Mouse (Mus musculus) ES-E14 (cell line): ENCODE results near the gene Dnah6. TPM values are rescaled to one million over a fixed set of nuclear protein-coding genes. Genes with fewer than 3 reads are reported as not detected.

ENCODE experiments used
- DNase-seq: peaks from one replicate; pipeline ENCODE4 v3.0.0-alpha.2; 2013; ENCODE audit warnings: low read depth, low spot score
- H3K27ac ChIP-seq: 2 replicates; pipeline ENCODE4 v1.5.1; 2012; ENCODE audit warnings: low read depth, mild to moderate bottlenecking, low read length, moderate library complexity, mixed read lengths; ENCODE audit not compliant: poor library complexity, insufficient read depth, severe bottlenecking
- H3K36me3 ChIP-seq: 2 replicates; pipeline ENCODE4 v1.6.1; 2012; ENCODE audit warnings: mild to moderate bottlenecking, low read length, moderate library complexity, mixed read lengths; ENCODE audit not compliant: control insufficient read depth, poor library complexity, insufficient read depth, severe bottlenecking
- H3K4me1 ChIP-seq, 2 experiments: fragments of 150-350 bp in 1 of 2; sonication (generic) in 1 of 2; 2 replicates each; pipeline ENCODE4 v1.6.1; 2012; ENCODE audit warnings: low read length in 2 of 2, mild to moderate bottlenecking in 1 of 2, mixed read lengths in 1 of 2; ENCODE audit not compliant: control insufficient read depth in 2 of 2, insufficient read depth in 2 of 2, poor library complexity in 1 of 2
- H3K4me3 ChIP-seq, 2 experiments: fragments of 150-350 bp in 1 of 2; sonication (generic) in 1 of 2; 2 replicates each; pipeline ENCODE4 v1.5.1; 2012; ENCODE audit warnings: low read length in 2 of 2, low read depth in 1 of 2, mild to moderate bottlenecking in 1 of 2, mixed read lengths in 1 of 2; ENCODE audit not compliant: insufficient read depth in 1 of 2, poor library complexity in 1 of 2, severe bottlenecking in 1 of 2
- H3K9ac ChIP-seq: 2 replicates; pipeline ENCODE4 v1.6.1; 2012; ENCODE audit warnings: low read depth, mild to moderate bottlenecking, low read length, mixed read lengths; ENCODE audit not compliant: poor library complexity, insufficient read depth, severe bottlenecking
- H3K9me3 ChIP-seq: fragments of 150-350 bp; sonication (generic); 2 replicates; pipeline ENCODE4 v1.6.1; 2012; ENCODE audit warnings: low read depth, mild to moderate bottlenecking, low read length; ENCODE audit not compliant: control insufficient read depth, insufficient read depth
- CHD2 ChIP-seq: IDR thresholded peaks from 2 replicates; pipeline ENCODE4 v1.6.1; 2014; ENCODE audit warnings: mild to moderate bottlenecking, low read depth, low read length, inconsistent platforms
- HCFC1 ChIP-seq: IDR thresholded peaks from 2 replicates; pipeline ENCODE4 v1.6.1; 2012; ENCODE audit warnings: low read length, inconsistent platforms, borderline replicate concordance; ENCODE audit not compliant: insufficient read depth
- MAFK ChIP-seq: IDR thresholded peaks from 2 replicates; pipeline ENCODE4 v1.6.1; 2014; ENCODE audit warnings: mild to moderate bottlenecking, low read depth, low read length, inconsistent platforms; ENCODE audit not compliant: insufficient read depth
- ZC3H11A ChIP-seq: IDR thresholded peaks from 2 replicates; pipeline ENCODE4 v1.6.1; 2012; ENCODE audit warnings: low read depth, mild to moderate bottlenecking, inconsistent platforms, low read length, borderline replicate concordance
- ZNF384 ChIP-seq: IDR thresholded peaks from 2 replicates; pipeline ENCODE4 v1.6.1; 2012; ENCODE audit warnings: low read depth, low read length, inconsistent platforms
- in situ Hi-C, 2 experiments: fragments of 600-800 bp; cut with MboI; formaldehyde crosslinking; loops; one replicate each; pipeline ENCODE4 v1.15.1; 2025; ENCODE audit warnings: low sequenced_read_pairs in 2 of 2, inconsistent platforms in 1 of 2; ENCODE audit not compliant: unreplicated experiment in 2 of 2
- total RNA-seq: library from RNA; depleted of rRNA; stranded (reverse); fragments of 300-350 nt; gene quantifications from 2 replicates; pipeline ENCODE4 v1.2.3, GENCODE M21; 2012

The Dnah6 gene
- total RNA-seq, 1 experiment: 0.54 TPM

DNA sequence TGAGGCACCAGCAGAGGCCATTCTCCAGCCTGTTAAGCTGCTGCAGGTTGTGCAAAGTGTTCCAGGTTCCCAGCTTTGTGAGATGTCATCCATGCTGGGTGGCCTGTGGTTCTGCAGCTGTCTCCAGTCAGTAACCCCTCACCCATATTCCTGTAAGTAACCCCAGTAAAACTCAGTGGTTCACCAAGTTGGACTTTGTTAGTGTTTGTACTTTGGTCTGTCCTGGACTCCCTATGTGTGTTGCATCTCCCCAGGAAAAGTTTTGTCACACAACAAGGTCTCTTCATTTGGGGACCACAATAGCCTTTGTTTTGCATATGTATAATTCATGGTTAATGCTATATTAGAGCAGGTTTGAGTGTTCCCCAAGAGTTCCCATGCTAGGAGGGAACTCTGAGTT is 30.9 kb upstream of the Dnah6 start:
- H3K4me1 ChIP-seq: no peaks in the 10 kb centered on the region
- no peaks in the 10 kb centered on the region for H3K9me3 ChIP-seq
- in situ Hi-C loops: no loop called here
- no peak for DNase-seq
- H3K9ac ChIP-seq: no peak overlapping the region
- no peak overlapping the region for H3K27ac ChIP-seq
- H3K36me3 ChIP-seq: peaks cover 2% of the 10 kb centered on the region; the same call in 1 of the 2 replicates
- H3K4me3 ChIP-seq: no peak overlapping the region
- TF ChIP-seq CHD2 (no peak), MAFK (no peak), ZNF384 (no peak), ZC3H11A (no peak), HCFC1 (no peak)

- H3K4me3 ChIP-seq: no peak overlapping the region
- TF ChIP-seq ZC3H11A (no peak), HCFC1 (no peak), MAFK (no peak), CHD2 (no peak), ZNF384 (no peak)
- DNase-seq: no peak
- H3K27ac ChIP-seq: no peak overlapping the region
- no peak overlapping the region for H3K9ac ChIP-seq
- H3K36me3 ChIP-seq: no peaks in the 10 kb centered on the region
- H3K4me1 ChIP-seq: no peaks in the 10 kb centered on the region
- H3K9me3 ChIP-seq: no peaks in the 10 kb centered on the region
- in situ Hi-C loops: no loop called here
Measured at GRCm38 (mm10) chr6:73251336-73251735, 29.9 kb upstream of the Dnah6 start.

- no peak overlapping the region for H3K4me3 ChIP-seq
Measured at GRCm38 (mm10) chr6:73249851-73250250, 28.4 kb upstream of the Dnah6 start.

GRCm38 (mm10) chr6:73249049-73249422 is 27.6 kb upstream of the Dnah6 start:
- no peak overlapping the region for H3K27ac ChIP-seq
- no peaks in the 10 kb centered on the region for H3K4me1 ChIP-seq
- DNase-seq: no peak
- H3K9ac ChIP-seq: peak overlapping the region; percentile 85
- peak overlapping the region; percentile 59 to 96 for H3K4me3 ChIP-seq
- no peaks in the 10 kb centered on the region for H3K36me3 ChIP-seq
- TF ChIP-seq CHD2 (no peak), ZNF384 (no peak), MAFK (no peak), HCFC1 (no peak), ZC3H11A (no peak)
- H3K9me3 ChIP-seq: no peaks in the 10 kb centered on the region
- in situ Hi-C loops: loop anchor here in 1 of 2 experiments (25.0 kb wide), 1 partner anchor 312 kb away; no protein-coding TSS in a partner anchor

More at GRCm38 (mm10) chr6:73249851-73250250, 28.4 kb upstream of the Dnah6 start:
- H3K36me3 ChIP-seq: no peaks in the 10 kb centered on the region
- no peak overlapping the region for H3K9ac ChIP-seq
- in situ Hi-C loops: loop anchor here in 1 of 2 experiments (25.0 kb wide), 1 partner anchor 313 kb away; no protein-coding TSS in a partner anchor
- no peaks in the 10 kb centered on the region for H3K4me1 ChIP-seq
- DNase-seq: no peak
- H3K9me3 ChIP-seq: no peaks in the 10 kb centered on the region
- TF ChIP-seq ZC3H11A (no peak), MAFK (no peak), HCFC1 (no peak), CHD2 (no peak), ZNF384 (no peak)
- H3K27ac ChIP-seq: no peak overlapping the region
